Mouse (Mus musculus) naive thymus-derived CD4-positive, alpha-beta T cell, adult 2 months (primary cell): ENCODE results near the gene 4921507P07Rik.
"Not testable (repeated sequence)": the region's sequence is repeated elsewhere in the genome, so short reads cannot be mapped to it uniquely, and the experiment has no call there.

Experiments
- DNase-seq: peaks from one replicate; pipeline ENCODE4 v3.0.0-alpha.2; 2011; ENCODE audit warnings: low read depth

Gene 4921507P07Rik

GRCm38 (mm10) chr6:50596301-50597211 lies at the start of gene 4921507P07Rik:
TSS of gene 4921507P07Rik (minus strand) at chr6:50596632.
- peak; percentile 94 for DNase-seq

- no peak for DNase-seq
Observed at GRCm38 (mm10) chr6:50644701-50645100, 48.3 kb upstream of the 4921507P07Rik start.

GRCm38 (mm10) chr6:50641898-50642297 lies 45.5 kb upstream of the 4921507P07Rik start:
- no peak for DNase-seq

- no peak for DNase-seq
Observed at GRCm38 (mm10) chr6:50640377-50640776, 43.9 kb upstream of the 4921507P07Rik start.

- DNase-seq: no peak
Observed at GRCm38 (mm10) chr6:50639656-50640055, 43.2 kb upstream of the 4921507P07Rik start.

GRCm38 (mm10) chr6:50626170-50626569 lies 29.7 kb upstream of the 4921507P07Rik start:
- not testable (repeated sequence) for DNase-seq

GRCm38 (mm10) chr6:50618273-50618672 lies 21.8 kb upstream of the 4921507P07Rik start:
- not testable (repeated sequence) for DNase-seq

GRCm38 (mm10) chr6:50601620-50602019 lies 5.2 kb upstream of the 4921507P07Rik start:
- DNase-seq: peak; percentile 85

- DNase-seq: no peak
Observed at GRCm38 (mm10) chr6:50598560-50598959, 2.1 kb upstream of the 4921507P07Rik start.

GRCm38 (mm10) chr6:50594372-50594771 lies 2.1 kb downstream of the 4921507P07Rik start:
- DNase-seq: peak; percentile 29

GRCm38 (mm10) chr6:50593334-50593845 lies 3.0 kb downstream of the 4921507P07Rik start:
- no peak for DNase-seq

- DNase-seq: no peak
Observed at GRCm38 (mm10) chr6:50590234-50590633, 6.2 kb downstream of the 4921507P07Rik start.

GRCm38 (mm10) chr6:50588251-50588650 lies 8.2 kb downstream of the 4921507P07Rik start:
- peak; percentile 90 for DNase-seq

GRCm38 (mm10) chr6:50587412-50587811 lies 9.0 kb downstream of the 4921507P07Rik start:
- no peak for DNase-seq

GRCm38 (mm10) chr6:50586316-50586715 lies 10.1 kb downstream of the 4921507P07Rik start:
- DNase-seq: no peak

GRCm38 (mm10) chr6:50585733-50586132 lies 10.7 kb downstream of the 4921507P07Rik start:
- DNase-seq: no peak

GRCm38 (mm10) chr6:50571661-50572060 lies 24.8 kb downstream of the 4921507P07Rik start:
- no peak for DNase-seq

- no peak for DNase-seq
Observed at GRCm38 (mm10) chr6:50566997-50567255, 29.5 kb downstream of the 4921507P07Rik start.

- peak; percentile 100 for DNase-seq
Observed at GRCm38 (mm10) chr6:50566141-50566996, 30.1 kb downstream of the 4921507P07Rik start, which contains the start of gene Cycs. TSS of gene Cycs (minus strand) at chr6:50566538.

- no peak for DNase-seq
Observed at GRCm38 (mm10) chr6:50563651-50564050, 32.8 kb downstream of the 4921507P07Rik start.

GRCm38 (mm10) chr6:50562421-50562820 lies 34.0 kb downstream of the 4921507P07Rik start:
- no peak for DNase-seq

- DNase-seq: peak; percentile 45
Observed at GRCm38 (mm10) chr6:50560776-50561175, 35.7 kb downstream of the 4921507P07Rik start.

GRCm38 (mm10) chr6:50558877-50559276 lies 37.6 kb downstream of the 4921507P07Rik start:
- DNase-seq: no peak
